Mouse (Mus musculus): ENCODE data around the gene Baiap3. TPM values are rescaled to one million over a fixed set of nuclear protein-coding genes. Genes with fewer than 3 reads are reported as not detected.

The Baiap3 gene
- total and polyA plus RNA-seq, 3 experiments: 0.33 TPM; not detected in 2

DNA sequence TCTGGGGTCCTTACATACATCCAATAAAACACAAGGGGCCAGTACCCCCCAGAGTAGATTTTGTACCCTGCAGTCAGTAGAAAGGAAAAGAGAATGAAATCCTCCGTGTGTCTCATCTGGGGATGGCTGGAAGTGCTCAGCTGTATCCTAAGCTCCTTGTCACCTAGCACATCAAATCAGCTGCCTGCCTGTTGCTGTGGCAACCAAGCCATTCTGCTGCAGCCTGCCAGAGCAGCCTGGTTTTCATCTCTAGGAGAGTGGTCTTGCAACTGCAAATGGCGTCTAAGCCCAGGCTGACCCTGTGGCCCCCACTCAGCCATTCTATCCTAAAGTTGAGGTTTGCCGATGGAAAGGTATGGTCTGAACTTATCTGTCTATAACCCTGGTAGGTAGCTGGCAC is 3.5 kb downstream of the Baiap3 start:
- H3K36me3 ChIP-seq (replicated peaks): peaks cover 5% of the 10 kb centered on the region
- peaks cover 75% of the 10 kb centered on the region for H3K27me3 ChIP-seq (ENCODE audit: insufficient read depth, low read length)
- DNase-seq (ENCODE audit: low spot score): no peak
- no peak for TF ChIP-seq POLR2AphosphoS5 (IDR thresholded peaks at IDR 0.05; ENCODE audit: insufficient replicate concordance, low read depth, low read length)
- no peak for TF ChIP-seq GATA2 (IDR thresholded peaks at IDR 0.05; ENCODE audit: borderline replicate concordance, low read depth, low read length)
- no peak for TF ChIP-seq CTCF (IDR thresholded peaks at IDR 0.05; ENCODE audit: low read depth, low read length)
- no peak for TF ChIP-seq TAL1 (conservative IDR thresholded peaks at IDR 0.05; ENCODE audit: low read depth, low read length)
- TF ChIP-seq GATA1 (IDR thresholded peaks at IDR 0.05; ENCODE audit: borderline replicate concordance, low read length): no peak
- H3K4me3 ChIP-seq (ENCODE audit: low read depth, low read length): no peak overlapping the region
- no peak for ATAC-seq (ENCODE audit: extremely low read depth, insufficient number of reproducible peaks, low FRiP score, poor library complexity, severe bottlenecking)
- H3K4me1 ChIP-seq (ENCODE audit: insufficient read depth, low read depth, low read length): peaks cover 19% of the 10 kb centered on the region
- no peaks in the 10 kb centered on the region for H3K9me3 ChIP-seq (replicated peaks)

DNA sequence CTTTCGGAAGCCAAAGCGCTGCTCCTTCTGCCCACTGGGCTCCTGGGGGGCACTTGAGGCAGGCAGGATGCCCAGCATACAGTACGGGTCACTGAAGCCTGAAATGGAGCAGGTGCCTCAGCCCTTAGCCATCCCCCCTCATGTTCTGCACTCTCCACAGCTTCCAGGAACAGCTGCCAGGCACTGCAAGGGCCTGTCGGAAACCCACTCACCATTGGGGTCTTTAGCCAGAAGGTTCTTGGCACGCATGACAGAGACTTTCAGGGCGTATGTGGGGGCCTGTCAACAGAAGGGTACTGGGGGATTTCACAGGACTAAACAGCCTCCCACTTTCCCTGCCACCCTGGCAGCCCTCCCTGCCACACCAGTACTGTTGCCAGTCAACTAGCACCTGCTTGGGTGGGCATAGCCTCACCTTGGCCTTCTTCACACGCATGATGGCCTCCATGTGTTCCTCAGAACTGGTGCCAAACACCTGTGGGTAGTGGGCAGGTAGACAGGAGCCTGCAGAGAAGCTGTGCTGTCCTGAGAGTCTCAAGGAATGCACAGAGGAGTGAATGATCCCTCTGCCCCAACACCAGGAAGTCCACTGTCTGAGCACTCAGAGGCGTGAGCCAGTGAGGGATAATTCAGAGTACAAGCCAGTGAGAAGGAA is 5.9 kb downstream of the Baiap3 start:
- no peak for DNase-seq (ENCODE audit: low spot score)
- no peak for ATAC-seq (ENCODE audit: extremely low read depth, insufficient number of reproducible peaks, low FRiP score, poor library complexity, severe bottlenecking)
- Histone ChIP-seq H3K4me3 (ENCODE audit: low read depth, low read length) (no peak overlapping the region), H3K27me3 (ENCODE audit: insufficient read depth, low read length) (peaks cover 81% of the 10 kb centered on the region), H3K9me3 (replicated peaks) (no peaks in the 10 kb centered on the region), H3K4me1 (ENCODE audit: insufficient read depth, low read depth, low read length) (peaks cover 10% of the 10 kb centered on the region; the same call in 1 of the 2 replicates), H3K36me3 (replicated peaks) (peaks cover 11% of the 10 kb centered on the region)
- no peak for TF ChIP-seq GATA1 (IDR thresholded peaks at IDR 0.05; ENCODE audit: borderline replicate concordance, low read length)
- no peak for TF ChIP-seq CTCF (IDR thresholded peaks at IDR 0.05; ENCODE audit: low read depth, low read length)
- TF ChIP-seq GATA2 (IDR thresholded peaks at IDR 0.05; ENCODE audit: borderline replicate concordance, low read depth, low read length): no peak
- no peak for TF ChIP-seq POLR2AphosphoS5 (IDR thresholded peaks at IDR 0.05; ENCODE audit: insufficient replicate concordance, low read depth, low read length)
- no peak for TF ChIP-seq TAL1 (conservative IDR thresholded peaks at IDR 0.05; ENCODE audit: low read depth, low read length)

DNA sequence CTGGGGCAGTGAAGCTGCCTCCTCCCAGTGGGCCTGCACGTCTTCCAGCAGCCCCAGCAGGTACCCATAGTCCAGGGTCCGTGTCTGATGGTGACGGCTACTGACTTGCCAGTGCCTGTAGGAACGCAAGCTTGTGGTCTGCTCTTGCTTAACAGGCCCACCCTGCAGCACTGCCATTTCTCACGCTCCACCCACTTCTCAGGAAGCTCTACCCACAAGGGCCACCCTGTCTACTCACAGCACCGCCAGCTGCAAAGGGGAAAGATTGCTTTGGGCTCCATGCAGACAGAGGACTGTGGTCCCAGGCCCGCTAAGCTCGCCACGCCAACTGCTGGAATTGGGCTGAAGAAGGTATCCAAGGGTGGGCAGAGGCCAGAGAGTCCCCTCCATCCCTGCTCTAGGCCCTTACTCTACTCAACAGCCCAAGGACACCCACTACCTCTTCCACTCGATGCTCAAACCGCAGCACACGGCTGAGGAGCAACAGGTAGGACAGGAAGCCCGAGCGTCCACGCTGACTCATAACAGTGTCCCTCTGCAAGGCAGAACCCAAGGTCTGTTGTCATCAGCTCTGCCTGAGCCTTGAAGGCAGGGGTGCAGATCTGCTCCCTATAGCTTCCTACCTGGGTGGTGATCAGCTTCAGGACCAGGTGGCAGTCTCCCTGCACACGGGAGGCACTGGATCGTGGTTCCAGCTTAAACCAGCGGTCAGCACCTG is 8.0 kb downstream of the Baiap3 start:
- Histone ChIP-seq H3K4me1 (ENCODE audit: insufficient read depth, low read depth, low read length) (peaks cover 16% of the 10 kb centered on the region), H3K36me3 (replicated peaks) (peaks cover 32% of the 10 kb centered on the region), H3K27me3 (ENCODE audit: insufficient read depth, low read length) (peaks cover 61% of the 10 kb centered on the region), H3K9me3 (replicated peaks) (no peaks in the 10 kb centered on the region), H3K4me3 (ENCODE audit: low read depth, low read length) (no peak overlapping the region)
- TF ChIP-seq TAL1 (conservative IDR thresholded peaks at IDR 0.05; ENCODE audit: low read depth, low read length): no peak
- no peak for TF ChIP-seq POLR2AphosphoS5 (IDR thresholded peaks at IDR 0.05; ENCODE audit: insufficient replicate concordance, low read depth, low read length)
- no peak for TF ChIP-seq CTCF (IDR thresholded peaks at IDR 0.05; ENCODE audit: low read depth, low read length)
- no peak for TF ChIP-seq GATA2 (IDR thresholded peaks at IDR 0.05; ENCODE audit: borderline replicate concordance, low read depth, low read length)
- no peak for TF ChIP-seq GATA1 (IDR thresholded peaks at IDR 0.05; ENCODE audit: borderline replicate concordance, low read length)
- ATAC-seq (ENCODE audit: extremely low read depth, insufficient number of reproducible peaks, low FRiP score, poor library complexity, severe bottlenecking): no peak
- DNase-seq (ENCODE audit: low spot score): no peak

- peaks cover 54% of the 10 kb centered on the region for H3K36me3 ChIP-seq (replicated peaks)
- TF ChIP-seq GATA1 (IDR thresholded peaks at IDR 0.05; ENCODE audit: borderline replicate concordance, low read length) (no peak), CTCF (IDR thresholded peaks at IDR 0.05; ENCODE audit: low read depth, low read length) (no peak), TAL1 (conservative IDR thresholded peaks at IDR 0.05; ENCODE audit: low read depth, low read length) (no peak), POLR2AphosphoS5 (IDR thresholded peaks at IDR 0.05; ENCODE audit: insufficient replicate concordance, low read depth, low read length) (no peak), GATA2 (IDR thresholded peaks at IDR 0.05; ENCODE audit: borderline replicate concordance, low read depth, low read length) (no peak)
- H3K4me3 ChIP-seq (ENCODE audit: low read depth, low read length): no peak overlapping the region
- peaks cover 27% of the 10 kb centered on the region for H3K27me3 ChIP-seq (ENCODE audit: insufficient read depth, low read length)
- H3K4me1 ChIP-seq (ENCODE audit: insufficient read depth, low read depth, low read length): peaks cover 45% of the 10 kb centered on the region
- no peak for DNase-seq (ENCODE audit: low spot score)
- H3K9me3 ChIP-seq (replicated peaks): no peaks in the 10 kb centered on the region
- no peak for ATAC-seq (ENCODE audit: extremely low read depth, insufficient number of reproducible peaks, low FRiP score, poor library complexity, severe bottlenecking)
Observed at GRCm38 (mm10) chr17:25244239-25244638, 11.9 kb downstream of the Baiap3 start.

GRCm38 (mm10) chr17:25243131-25243780 is 12.9 kb downstream of the Baiap3 start:
- no peak for ATAC-seq (ENCODE audit: extremely low read depth, insufficient number of reproducible peaks, low FRiP score, poor library complexity, severe bottlenecking)
- DNase-seq (ENCODE audit: low spot score): no peak

More at GRCm38 (mm10) chr17:25243131-25243780, 12.9 kb downstream of the Baiap3 start:
- no peak overlapping the region for H3K4me3 ChIP-seq (ENCODE audit: low read depth, low read length)
- TF ChIP-seq GATA2 (IDR thresholded peaks at IDR 0.05; ENCODE audit: borderline replicate concordance, low read depth, low read length): no peak
- no peak for TF ChIP-seq TAL1 (conservative IDR thresholded peaks at IDR 0.05; ENCODE audit: low read depth, low read length)
- no peak for TF ChIP-seq POLR2AphosphoS5 (IDR thresholded peaks at IDR 0.05; ENCODE audit: insufficient replicate concordance, low read depth, low read length)
- H3K9me3 ChIP-seq (replicated peaks): no peaks in the 10 kb centered on the region
- H3K27me3 ChIP-seq (ENCODE audit: insufficient read depth, low read length): peaks cover 22% of the 10 kb centered on the region
- peaks cover 54% of the 10 kb centered on the region for H3K36me3 ChIP-seq (replicated peaks)
- peaks cover 47% of the 10 kb centered on the region for H3K4me1 ChIP-seq (ENCODE audit: insufficient read depth, low read depth, low read length)
